ENCODE assay signal across 21 mouse cellular contexts in genomic region chr3:141621496-141621895, GRCm38 (mm10).
DNase-seq lines count a peak whose midpoint lies in the region; ATAC-seq and TF ChIP-seq lines count a peak whose summit lies in the region.
"Had no signal": no experiment of that assay in that cellular context is flagged by ENCODE, and none has a peak within 500 bp of the region (broad histone marks: within the 10 kb centered on the region; RNA-seq: fewer than 3 reads in every experiment).

No protein-coding gene starts in this region.

- H3K27ac ChIP-seq in hindbrain, postnatal 0 days = no peak overlapping the region
- H3K27ac ChIP-seq in hindbrain, embryonic 12.5 days = no peak overlapping the region
- H3K27ac ChIP-seq in limb, embryonic 14.5 days (replicated peaks; ENCODE audit: low read depth, low read length) = no peak overlapping the region
- H3K27ac ChIP-seq in forebrain, embryonic 13.5 days = no peak overlapping the region
- H3K27ac ChIP-seq: embryonic facial prominence, embryonic 12.5 days; hindbrain, embryonic 14.5 days; kidney, embryonic 15.5 days; midbrain, embryonic 13.5 days had no signal

- peak; percentile 58; the same call in 1 of the 2 replicates for ATAC-seq in hindbrain, postnatal 0 days
- ATAC-seq in hindbrain, embryonic 12.5 days (ENCODE audit: low FRiP score) = no peak
- no peak for ATAC-seq in limb, embryonic 14.5 days (ENCODE audit: low FRiP score, low read depth)
- ATAC-seq in forebrain, embryonic 13.5 days = no peak
- ATAC-seq: intestine, embryonic 16.5 days; midbrain, embryonic 13.5 days had no signal

- TF ChIP-seq POLR2A in limb, embryonic 14.5 days (IDR thresholded peaks at IDR 0.05; ENCODE audit: borderline replicate concordance, extremely low read depth, insufficient read depth, insufficient read length) = no peak

- H3K9me3 ChIP-seq in hindbrain, postnatal 0 days (ENCODE audit: low read length) = no peaks in the 10 kb centered on the region
- H3K9me3 ChIP-seq in hindbrain, embryonic 12.5 days (replicated peaks) = no peaks in the 10 kb centered on the region
- H3K9me3 ChIP-seq in limb, embryonic 14.5 days (ENCODE audit: control insufficient read depth, low read length) = no peaks in the 10 kb centered on the region
- H3K9me3 ChIP-seq in forebrain, embryonic 13.5 days (replicated peaks) = no peaks in the 10 kb centered on the region
- H3K9me3 ChIP-seq: embryonic facial prominence, embryonic 12.5 days; heart, embryonic 12.5 days; kidney, embryonic 15.5 days; midbrain, embryonic 13.5 days had no signal

- peak; percentile 59 for DNase-seq in hindbrain, postnatal 0 days (ENCODE audit: low spot score)
- peak; percentile 52 for DNase-seq in cerebellum, adult 11 months
- peak; percentile 67 for DNase-seq in cerebellum, adult 8-10 months
- peak; percentile 35 for DNase-seq in limb, embryonic 14.5 days (ENCODE audit: low spot score)
- DNase-seq in T-cell, adult 2 months (ENCODE audit: low spot score) = no peak
- DNase-seq: adrenal gland, adult 8-10 months; heart, postnatal 14 days; kidney, postnatal 4 days; lung, adult 18-20 months; lung, postnatal 14 days; right cerebral cortex, adult 18-20 months; thymus, postnatal 14 days had no signal

- H3K36me3 ChIP-seq in hindbrain, postnatal 0 days (ENCODE audit: insufficient read depth, low read length) = no peaks in the 10 kb centered on the region
- no peaks in the 10 kb centered on the region for H3K36me3 ChIP-seq in hindbrain, embryonic 12.5 days
- no peaks in the 10 kb centered on the region for H3K36me3 ChIP-seq in limb, embryonic 14.5 days (ENCODE audit: control insufficient read depth, insufficient read depth, low read length)
- no peaks in the 10 kb centered on the region for H3K36me3 ChIP-seq in forebrain, embryonic 13.5 days (ENCODE audit: poor library complexity, severe bottlenecking)
- H3K36me3 ChIP-seq: embryonic facial prominence, embryonic 12.5 days; heart, embryonic 12.5 days; kidney, embryonic 15.5 days; midbrain, embryonic 13.5 days had no signal

- H3K9ac ChIP-seq in hindbrain, postnatal 0 days (replicated peaks; ENCODE audit: low read length) = no peak overlapping the region
- H3K9ac ChIP-seq in hindbrain, embryonic 12.5 days = no peak overlapping the region
- H3K9ac ChIP-seq in limb, embryonic 14.5 days (ENCODE audit: low read depth, low read length, severe bottlenecking) = no peak overlapping the region
- no peak overlapping the region for H3K9ac ChIP-seq in forebrain, embryonic 13.5 days
- H3K9ac ChIP-seq: embryonic facial prominence, embryonic 12.5 days; heart, embryonic 12.5 days; hindbrain, embryonic 14.5 days; kidney, embryonic 15.5 days; midbrain, embryonic 13.5 days had no signal

- no peaks in the 10 kb centered on the region for H3K4me1 ChIP-seq in hindbrain, postnatal 0 days (ENCODE audit: insufficient read depth, low read length)
- no peaks in the 10 kb centered on the region for H3K4me1 ChIP-seq in hindbrain, embryonic 12.5 days
- no peaks in the 10 kb centered on the region for H3K4me1 ChIP-seq in limb, embryonic 14.5 days (ENCODE audit: control insufficient read depth, insufficient read depth, low read length)
- H3K4me1 ChIP-seq in forebrain, embryonic 13.5 days = no peaks in the 10 kb centered on the region
- H3K4me1 ChIP-seq: embryonic facial prominence, embryonic 12.5 days; kidney, embryonic 15.5 days; midbrain, embryonic 13.5 days had no signal

- 69% methylated on average over 1 of the region's 1 CpGs for WGBS in hindbrain, postnatal 0 days
- whole genome bisulfite sequencing in hindbrain, embryonic 12.5 days = 81% methylated on average over 1 of the region's 1 CpGs
- WGBS in limb, embryonic 14.5 days = 82% methylated on average over 1 of the region's 1 CpGs
- WGBS in forebrain, embryonic 13.5 days = 84% methylated on average over 1 of the region's 1 CpGs

- no peak overlapping the region for H3K4me3 ChIP-seq in hindbrain, postnatal 0 days (ENCODE audit: low read length)
- no peak overlapping the region for H3K4me3 ChIP-seq in hindbrain, embryonic 12.5 days
- no peak overlapping the region for H3K4me3 ChIP-seq in limb, embryonic 14.5 days (replicated peaks; ENCODE audit: low read length)
- H3K4me3 ChIP-seq in forebrain, embryonic 13.5 days = no peak overlapping the region
- H3K4me3 ChIP-seq: embryonic facial prominence, embryonic 12.5 days; heart, embryonic 12.5 days; kidney, embryonic 15.5 days; midbrain, embryonic 13.5 days had no signal

- H3K4me2 ChIP-seq in hindbrain, postnatal 0 days (ENCODE audit: low read depth, low read length) = no peak overlapping the region
- no peak overlapping the region for H3K4me2 ChIP-seq in hindbrain, embryonic 12.5 days (replicated peaks)
- no peak overlapping the region for H3K4me2 ChIP-seq in limb, embryonic 14.5 days (replicated peaks; ENCODE audit: low read depth, low read length, severe bottlenecking)
- no peak overlapping the region for H3K4me2 ChIP-seq in forebrain, embryonic 13.5 days
- H3K4me2 ChIP-seq: embryonic facial prominence, embryonic 12.5 days; heart, embryonic 12.5 days; hindbrain, embryonic 14.5 days; kidney, embryonic 15.5 days; liver, embryonic 11.5 days; midbrain, embryonic 13.5 days had no signal

- no peaks in the 10 kb centered on the region for H3K27me3 ChIP-seq in hindbrain, postnatal 0 days (ENCODE audit: insufficient read depth, low read length)
- no peaks in the 10 kb centered on the region for H3K27me3 ChIP-seq in hindbrain, embryonic 12.5 days
- H3K27me3 ChIP-seq in limb, embryonic 14.5 days (ENCODE audit: control insufficient read depth, insufficient read depth, low read length) = no peaks in the 10 kb centered on the region
- no peaks in the 10 kb centered on the region for H3K27me3 ChIP-seq in forebrain, embryonic 13.5 days
- H3K27me3 ChIP-seq: embryonic facial prominence, embryonic 12.5 days; heart, embryonic 12.5 days; kidney, embryonic 15.5 days; midbrain, embryonic 13.5 days had no signal

- TF ChIP-seq CTCF in hindbrain, postnatal 0 days (IDR thresholded peaks at IDR 0.05; ENCODE audit: low read depth) = peak; percentile 19; the same call in 1 of the 2 replicates
